Mouse (Mus musculus) CD8-positive naive resting alpha-beta T cell, adult 2 months (primary cell): Measurements from ENCODE around the gene Kdsr.
A peak's percentile ranks its signal among the peaks of the same experiment; 100 is the strongest.

ENCODE experiments used
- DNase-seq, 2 experiments: peaks; one replicate each; pipeline ENCODE4 v3.0.0; 2022; ENCODE audit warnings: low read depth in 2 of 2, low spot score in 2 of 2

Gene Kdsr

DNA sequence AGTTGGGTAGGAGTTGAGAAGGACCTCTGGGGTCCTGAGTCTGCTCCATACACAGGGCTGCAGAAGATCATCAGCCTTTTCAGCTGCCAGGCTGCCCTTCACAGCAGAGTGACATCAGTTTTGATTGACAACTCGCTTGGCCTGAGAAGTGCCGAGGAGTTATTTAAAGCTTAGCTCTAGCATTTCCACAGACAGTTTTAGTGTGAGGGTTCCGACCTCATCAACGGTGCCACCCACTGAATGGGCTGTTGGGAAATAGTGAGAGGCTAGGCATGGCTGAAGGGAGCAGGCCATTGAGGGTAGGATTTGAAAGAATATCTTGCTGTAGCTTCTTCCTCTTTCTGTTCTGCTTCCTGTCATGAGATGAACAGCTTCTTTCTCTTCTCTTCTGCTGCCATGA, 63.9 kb downstream of the Kdsr start:
- DNase-seq = no peak

DNA sequence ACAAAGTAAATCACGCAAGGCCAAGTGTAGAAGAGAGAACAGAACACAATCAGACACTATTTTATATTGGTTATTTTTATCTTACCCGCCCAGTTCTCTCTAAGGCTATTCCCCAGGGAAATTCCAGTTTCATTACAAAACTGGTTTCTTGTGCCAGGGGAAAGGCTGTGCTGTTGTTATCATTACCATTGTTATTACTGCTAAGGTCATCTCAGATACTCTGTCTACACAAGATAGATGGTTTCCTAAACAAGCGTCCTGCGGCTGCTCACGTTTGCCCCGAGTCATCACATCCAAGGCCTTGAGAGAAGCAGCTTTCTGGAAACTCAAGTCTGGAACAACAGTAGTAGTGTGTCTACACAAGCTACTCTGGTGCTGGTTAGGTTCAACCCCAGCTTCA, 65.2 kb downstream of the Kdsr start:
- DNase-seq = no peak

DNA sequence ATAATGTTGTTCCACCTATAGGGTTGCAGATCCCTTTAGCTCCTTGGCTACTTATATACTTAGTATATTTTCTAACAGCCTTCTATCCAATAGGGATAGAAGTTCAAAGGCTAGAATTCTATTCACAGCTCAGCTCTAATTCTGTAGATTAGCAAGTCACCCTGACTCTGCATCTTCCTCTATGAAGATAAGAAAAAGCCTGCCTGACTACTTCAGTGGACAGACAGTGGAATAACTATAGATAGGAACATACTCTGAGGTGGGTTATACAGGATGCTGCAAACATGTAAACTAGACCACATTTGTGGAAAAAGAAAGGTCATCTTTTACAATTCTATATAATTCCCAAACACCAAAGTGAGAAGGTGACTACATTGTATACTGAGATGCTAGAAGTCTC, 66.9 kb downstream of the Kdsr start:
- DNase-seq = no peak

DNA sequence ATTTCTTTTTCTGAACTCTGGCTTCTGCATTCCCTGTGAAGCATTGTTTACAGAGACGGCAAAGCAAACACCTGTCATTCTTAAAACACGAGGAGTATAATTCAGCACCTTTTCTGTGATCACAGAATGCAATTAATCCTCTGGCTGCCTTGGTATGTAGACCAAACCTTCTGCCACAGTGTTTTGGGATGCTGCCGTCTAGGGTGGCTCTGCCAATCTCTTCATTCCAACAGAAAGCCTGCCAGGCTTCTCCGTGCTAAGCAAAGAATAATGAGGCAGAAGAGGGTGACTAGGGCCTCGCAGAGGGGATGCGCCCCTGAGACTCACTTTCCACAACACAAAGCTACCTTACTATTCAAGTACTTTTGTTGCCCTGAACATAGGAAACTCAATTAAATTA, 68.6 kb downstream of the Kdsr start:
- DNase-seq = no peak

DNA sequence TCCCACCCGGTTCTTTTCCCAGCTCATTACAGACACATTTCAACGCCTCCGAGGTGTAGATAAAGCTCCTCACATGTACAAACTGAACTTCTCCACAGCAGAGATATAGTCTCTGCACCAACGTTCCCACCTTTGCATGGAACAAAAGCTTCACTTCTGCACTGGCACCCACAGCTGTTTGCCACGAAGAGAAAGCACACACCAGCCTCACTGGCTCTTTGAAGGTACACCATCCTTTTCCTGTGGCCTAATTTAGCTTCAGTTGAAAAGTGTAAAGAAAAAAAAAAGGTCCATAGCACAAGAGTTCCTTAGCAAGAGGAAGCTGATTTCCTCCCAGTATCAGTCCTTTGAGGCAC, 71.4 kb downstream of the Kdsr start:
- peak in 1 of 2 experiments; percentile 26 for DNase-seq

DNA sequence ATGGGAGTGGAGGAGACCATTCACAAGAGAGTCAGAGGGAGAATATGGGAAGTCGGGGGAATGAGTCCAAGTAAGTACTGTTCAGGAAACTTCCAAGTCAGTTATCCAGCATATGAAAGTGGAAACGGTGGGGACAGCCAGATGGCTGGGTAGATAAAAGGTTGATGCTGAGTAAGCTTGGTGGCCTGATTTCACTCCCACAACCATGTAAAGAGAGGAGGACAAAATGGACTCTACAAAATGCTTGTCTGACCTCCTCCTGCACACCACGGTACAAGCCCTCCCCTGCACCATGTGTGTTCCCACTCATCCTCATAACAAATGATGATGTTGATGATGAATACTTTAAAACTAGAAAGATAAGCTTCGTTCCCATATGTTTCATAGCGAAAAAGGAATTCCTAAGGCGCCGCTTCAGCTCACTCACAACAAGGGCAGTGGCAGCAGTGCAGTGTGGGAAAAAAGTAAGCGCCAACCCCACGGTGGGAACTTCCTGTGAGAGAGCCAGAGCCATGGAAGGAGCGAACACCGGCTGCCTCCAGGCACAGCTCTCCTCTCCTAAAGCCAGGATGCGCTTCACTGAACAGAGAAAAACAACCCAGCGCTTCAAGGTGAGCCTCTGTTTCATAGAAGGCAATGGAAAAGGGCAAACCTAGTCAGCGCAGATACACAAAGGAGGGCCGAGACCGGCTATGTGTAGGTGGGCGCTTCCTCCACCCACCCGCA, 71.9 kb downstream of the Kdsr start:
- DNase-seq = peak in 1 of 2 experiments; percentile 14

DNA sequence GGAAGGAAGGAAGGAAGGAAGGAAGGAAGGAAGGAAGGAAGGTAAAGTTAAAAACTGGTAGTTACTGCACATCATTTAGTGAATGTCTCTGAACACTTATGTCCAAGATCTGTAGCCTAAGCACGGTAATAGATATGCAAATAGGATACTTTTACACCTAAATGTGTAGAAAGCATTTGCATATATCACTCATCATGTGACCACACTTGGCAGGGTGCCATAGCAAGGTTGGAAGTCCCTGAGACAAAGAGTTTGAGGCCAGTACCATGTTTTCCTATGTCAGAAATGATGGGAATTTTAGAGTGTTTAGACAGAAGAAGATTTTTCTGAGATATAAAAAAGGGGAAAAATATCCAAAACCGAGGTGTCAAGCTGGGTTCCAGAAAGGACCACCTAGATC, 73.8 kb downstream of the Kdsr start:
- DNase-seq = no peak

DNA sequence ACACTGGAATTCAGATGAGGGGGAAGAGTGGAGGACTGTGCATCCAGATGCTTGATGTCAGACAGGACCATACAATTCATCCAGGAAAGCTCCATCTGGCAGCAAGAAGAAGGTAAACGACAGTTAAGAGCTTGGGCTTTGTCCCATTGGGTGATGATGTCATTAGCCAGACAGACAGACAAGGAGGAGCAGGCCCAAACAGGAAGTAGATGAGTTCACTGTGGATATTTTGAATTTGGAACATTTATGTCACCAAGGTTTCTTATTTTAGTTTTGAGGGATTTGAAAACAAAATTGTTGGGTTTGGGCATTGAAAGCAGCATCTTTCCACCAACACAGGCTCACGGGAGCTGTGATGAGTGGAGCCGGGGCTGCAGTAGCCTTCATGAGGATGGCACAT, 75.0 kb downstream of the Kdsr start:
- DNase-seq = no peak

DNA sequence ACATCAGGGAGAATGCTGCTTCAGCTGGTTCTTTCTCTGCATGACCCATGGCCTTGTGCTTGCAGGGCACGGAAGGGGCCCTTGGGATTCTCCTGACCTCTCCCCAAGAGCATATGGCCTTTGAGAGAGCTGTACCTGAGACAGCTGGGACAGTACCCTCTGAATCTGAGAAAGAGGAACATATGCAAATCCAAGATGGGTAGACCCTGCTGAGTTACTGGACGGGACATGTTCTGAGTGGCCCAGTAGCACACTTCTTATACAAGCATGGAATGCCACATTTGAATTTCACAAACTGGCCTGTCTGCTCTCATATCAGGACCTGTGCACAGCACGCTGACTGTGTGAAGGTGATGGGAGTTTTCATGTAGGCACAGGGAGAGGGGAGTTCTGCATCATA, 76.7 kb downstream of the Kdsr start:
- DNase-seq = no peak

DNA sequence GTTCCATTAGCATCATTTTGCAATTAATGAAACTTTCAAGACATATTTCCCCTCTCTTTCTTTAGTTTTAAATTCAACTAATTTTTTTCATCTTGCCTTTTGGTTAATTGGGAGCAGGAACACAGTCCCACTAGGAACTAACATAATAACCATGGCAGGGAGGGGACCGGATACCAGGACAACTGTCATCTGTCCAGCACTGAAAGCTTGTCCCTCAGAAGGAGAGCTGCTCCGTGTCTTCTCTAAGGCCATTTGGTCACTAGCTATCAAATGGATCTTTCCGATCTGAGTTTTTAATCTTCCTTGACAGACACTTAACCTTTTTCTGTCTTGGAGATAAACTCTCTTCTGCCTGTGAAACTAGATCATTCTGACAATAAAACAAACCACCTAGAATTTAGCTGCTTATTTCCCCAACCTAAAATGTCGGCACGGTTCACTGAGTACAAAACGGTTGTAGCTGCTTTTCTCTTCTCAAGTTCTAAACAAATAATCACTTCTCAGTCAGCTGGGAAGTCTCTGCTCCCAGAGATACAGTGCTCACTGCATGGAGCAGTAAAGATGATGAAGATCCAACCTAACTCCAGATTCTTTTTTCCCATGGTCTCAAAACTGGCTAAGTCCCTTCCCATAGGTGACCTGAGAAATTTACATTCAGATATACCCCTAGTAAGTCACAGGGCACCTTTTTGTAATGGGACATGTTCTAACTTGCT, 79.6 kb downstream of the Kdsr start:
- DNase-seq = no peak

DNA sequence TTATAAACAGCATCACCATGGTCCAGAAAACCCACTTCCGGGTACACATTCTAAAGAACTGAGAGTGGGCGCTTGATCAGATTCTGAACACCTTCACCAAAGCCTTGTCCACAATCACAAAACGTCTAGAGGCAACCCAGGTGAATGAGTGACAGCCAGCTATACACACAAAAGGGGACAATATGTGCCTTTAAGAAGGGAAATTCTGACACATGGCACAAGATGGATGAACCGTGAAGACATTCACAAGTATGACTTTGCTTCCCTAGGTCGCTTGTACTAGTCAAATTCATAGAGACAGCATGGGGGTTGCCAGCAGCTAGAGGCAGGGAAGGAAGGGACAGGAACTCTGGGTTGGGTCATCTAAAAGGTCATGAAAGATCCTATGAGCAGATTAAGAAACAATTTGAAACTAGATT, 81.5 kb downstream of the Kdsr start:
- DNase-seq = no peak
